In the genomic region with DNA sequence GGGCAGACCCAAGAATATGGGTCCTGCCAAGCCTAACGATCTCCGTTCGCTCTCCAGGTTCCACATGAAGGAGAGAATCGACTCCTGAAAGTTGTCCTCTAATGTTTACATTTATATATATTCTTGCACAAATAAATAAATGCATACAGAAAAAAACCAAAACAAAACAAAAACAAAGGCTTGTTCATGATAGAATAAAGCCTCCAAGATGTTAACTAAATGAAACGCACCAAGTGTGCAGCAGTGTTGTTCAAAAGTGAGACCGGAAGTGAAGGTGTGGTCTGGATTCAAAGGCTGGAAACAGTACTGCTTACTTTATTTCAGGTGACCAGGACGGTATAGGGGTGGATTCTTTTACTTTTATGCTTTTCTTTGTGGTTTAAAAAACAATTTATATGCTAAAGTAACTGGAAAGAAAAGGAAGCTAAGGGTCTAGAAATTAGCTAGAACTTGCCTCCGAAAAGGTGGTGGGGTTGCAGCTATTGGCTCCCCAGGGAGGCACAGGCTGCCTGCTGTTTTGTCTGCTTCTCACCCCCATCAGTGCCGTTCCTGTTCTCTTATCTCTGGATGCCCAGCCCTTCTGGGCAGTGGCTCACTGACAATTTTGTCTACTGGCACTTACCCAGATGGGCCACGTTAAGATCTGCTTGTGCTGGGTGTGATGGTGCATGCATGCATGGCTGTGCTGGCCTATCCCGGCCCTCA, we compare ENCODE assay signal across 8 mouse cellular contexts. TPM values are rescaled to one million over a fixed set of nuclear protein-coding genes. Genes with fewer than 3 reads are reported as not detected.
DNase-seq lines count a peak whose midpoint lies in the region; ATAC-seq lines count a peak whose summit lies in the region.

No protein-coding gene starts in this region.

- H3K9me3 ChIP-seq in embryonic facial prominence, embryonic 15.5 days (replicated peaks) = no peaks in the 10 kb centered on the region
- no peaks in the 10 kb centered on the region for H3K9me3 ChIP-seq in hindbrain, embryonic 11.5 days (ENCODE audit: control insufficient read depth, low read length)
- no peaks in the 10 kb centered on the region for H3K9me3 ChIP-seq in liver, embryonic 16.5 days (replicated peaks; ENCODE audit: control insufficient read depth, low read length)

- H3K4me2 ChIP-seq in embryonic facial prominence, embryonic 15.5 days (replicated peaks) = peak overlapping the region; percentile 80
- H3K4me2 ChIP-seq in hindbrain, embryonic 11.5 days (replicated peaks; ENCODE audit: low read depth, low read length) = peak overlapping the region; percentile 74; the same call in 1 of the 2 replicates
- H3K4me2 ChIP-seq in liver, embryonic 16.5 days (ENCODE audit: low read depth, low read length) = peak overlapping the region; percentile 60

- H3K4me3 ChIP-seq in embryonic facial prominence, embryonic 15.5 days (replicated peaks) = peak overlapping the region; percentile 98
- H3K4me3 ChIP-seq in hindbrain, embryonic 11.5 days (ENCODE audit: low read depth, low read length) = peak overlapping the region; percentile 90
- peak overlapping the region; percentile 96 for H3K4me3 ChIP-seq in liver, embryonic 16.5 days (ENCODE audit: low read depth, low read length)

- 32% methylated on average over 11 of the region's 11 CpGs for whole genome bisulfite sequencing in embryonic facial prominence, embryonic 15.5 days
- 43% methylated on average over 11 of the region's 11 CpGs for WGBS in hindbrain, embryonic 11.5 days
- 7% methylated on average over 11 of the region's 11 CpGs for WGBS in liver, embryonic 16.5 days (ENCODE audit: insufficient replicate concordance)

- H3K36me3 ChIP-seq in embryonic facial prominence, embryonic 15.5 days = peaks cover 17% of the 10 kb centered on the region
- H3K36me3 ChIP-seq in hindbrain, embryonic 11.5 days (ENCODE audit: control insufficient read depth, insufficient read depth, low read length) = 0 out of 2 replicates have a peak, but pooled peaks cover 5% of the 10 kb centered on the region
- H3K36me3 ChIP-seq in liver, embryonic 16.5 days (ENCODE audit: control insufficient read depth, insufficient read depth) = peaks cover 15% of the 10 kb centered on the region

- DNase-seq in cerebellum, adult 11 months = peak; percentile 43
- DNase-seq in adrenal gland, adult 2 months = peak; percentile 25
- DNase-seq in hindbrain, embryonic 11.5 days (ENCODE audit: low spot score) = no peak
- DNase-seq in spleen, adult 12 weeks (ENCODE audit: low spot score) = peak; percentile 53
- no peak for DNase-seq in gastrocnemius, postnatal 4 days (ENCODE audit: low spot score in 2 of 2)

- ATAC-seq in cerebellum, adult (ENCODE audit: insufficient number of reproducible peaks, low FRiP score, low TSS enrichment) = no peak
- ATAC-seq in embryonic facial prominence, embryonic 15.5 days (ENCODE audit: insufficient number of reproducible peaks, low FRiP score, low TSS enrichment, low read depth) = no peak
- ATAC-seq in hindbrain, embryonic 11.5 days (ENCODE audit: low FRiP score) = no peak; the same call in 1 of the 2 replicates
- peak; percentile 85 for ATAC-seq in liver, embryonic 16.5 days (ENCODE audit: low read depth)

- H3K27me3 ChIP-seq in embryonic facial prominence, embryonic 15.5 days = no peaks in the 10 kb centered on the region
- no peaks in the 10 kb centered on the region for H3K27me3 ChIP-seq in hindbrain, embryonic 11.5 days (ENCODE audit: control insufficient read depth, insufficient read depth, low read length)
- no peaks in the 10 kb centered on the region for H3K27me3 ChIP-seq in liver, embryonic 16.5 days (ENCODE audit: control insufficient read depth, insufficient read depth, low read depth, low read length)

- H3K27ac ChIP-seq in embryonic facial prominence, embryonic 15.5 days (replicated peaks) = peak overlapping the region; percentile 90
- no peak overlapping the region for H3K27ac ChIP-seq in hindbrain, embryonic 11.5 days (ENCODE audit: low read depth, low read length)
- peak overlapping the region; percentile 90 for H3K27ac ChIP-seq in liver, embryonic 16.5 days (ENCODE audit: low read length)

- peaks cover 19% of the 10 kb centered on the region for H3K4me1 ChIP-seq in embryonic facial prominence, embryonic 15.5 days
- no peaks in the 10 kb centered on the region for H3K4me1 ChIP-seq in hindbrain, embryonic 11.5 days (replicated peaks; ENCODE audit: control insufficient read depth, insufficient read depth, low read length)
- H3K4me1 ChIP-seq in liver, embryonic 16.5 days (ENCODE audit: control insufficient read depth, low read depth, low read length) = peaks cover 22% of the 10 kb centered on the region

- no peak overlapping the region for H3K9ac ChIP-seq in embryonic facial prominence, embryonic 15.5 days
- H3K9ac ChIP-seq in hindbrain, embryonic 11.5 days (ENCODE audit: low read depth, low read length) = peak overlapping the region; percentile 95; the same call in 1 of the 2 replicates
- H3K9ac ChIP-seq in liver, embryonic 16.5 days (ENCODE audit: low read depth, low read length) = peak overlapping the region; percentile 97

RNA-seq across cellular contexts. Expression of a gene that starts 0.6 kb away (rescaled TPM):
- 10 to 100 TPM; 60.7 to 81.2 TPM for total RNA-seq in adrenal gland, adult 2 months (2021)
- polyA plus RNA-seq in adrenal gland, adult 2 months (2012; rRNA removed) = 7.0 and 7.2 TPM in 2 replicates
- polyA plus RNA-seq in embryonic facial prominence, embryonic 15.5 days (2015; fragmentation: Nextera tagmentation; extraction: Ambion mirVana) = 70.3 and 72.8 TPM in 2 replicates
- polyA plus RNA-seq in hindbrain, embryonic 11.5 days (2014; fragmentation: Nextera tagmentation; extraction: Ambion mirVana) = 77.5 and 82.4 TPM in 2 replicates
- 23.7 and 23.8 TPM in 2 replicates for polyA plus RNA-seq in liver, embryonic 16.5 days (2015; fragmentation: Nextera tagmentation; extraction: Ambion mirVana)
- 10 to 100 TPM; 71.1 to 71.9 TPM for total RNA-seq in gastrocnemius, postnatal 4 days (2021)

Comparison
In these comparisons a context has a peak if more than half of its experiments do, and no peak if none do; other contexts are left out.
1. DNase-seq: peak in cerebellum, adult 11 months (single experiment), adrenal gland, adult 2 months (single experiment) and spleen, adult 12 weeks (single experiment); none in hindbrain, embryonic 11.5 days (single experiment) and gastrocnemius, postnatal 4 days (0 of 2).
2. Peak in every context shown above with its lines, with median percentiles within 50 percentile points of each other: H3K4me2 ChIP-seq and H3K4me3 ChIP-seq.